Mouse (Mus musculus) frontal cortex, postnatal 14 days (tissue): Measurements from ENCODE around the gene Thpo.
A peak's percentile ranks its signal among the peaks of the same experiment; 100 is the strongest.

Source experiments
- DNase-seq, 2 experiments: peaks; one replicate each; pipeline ENCODE4 v3.0.0; 2022; ENCODE audit warnings: low spot score in 2 of 2

Thpo gene

DNA sequence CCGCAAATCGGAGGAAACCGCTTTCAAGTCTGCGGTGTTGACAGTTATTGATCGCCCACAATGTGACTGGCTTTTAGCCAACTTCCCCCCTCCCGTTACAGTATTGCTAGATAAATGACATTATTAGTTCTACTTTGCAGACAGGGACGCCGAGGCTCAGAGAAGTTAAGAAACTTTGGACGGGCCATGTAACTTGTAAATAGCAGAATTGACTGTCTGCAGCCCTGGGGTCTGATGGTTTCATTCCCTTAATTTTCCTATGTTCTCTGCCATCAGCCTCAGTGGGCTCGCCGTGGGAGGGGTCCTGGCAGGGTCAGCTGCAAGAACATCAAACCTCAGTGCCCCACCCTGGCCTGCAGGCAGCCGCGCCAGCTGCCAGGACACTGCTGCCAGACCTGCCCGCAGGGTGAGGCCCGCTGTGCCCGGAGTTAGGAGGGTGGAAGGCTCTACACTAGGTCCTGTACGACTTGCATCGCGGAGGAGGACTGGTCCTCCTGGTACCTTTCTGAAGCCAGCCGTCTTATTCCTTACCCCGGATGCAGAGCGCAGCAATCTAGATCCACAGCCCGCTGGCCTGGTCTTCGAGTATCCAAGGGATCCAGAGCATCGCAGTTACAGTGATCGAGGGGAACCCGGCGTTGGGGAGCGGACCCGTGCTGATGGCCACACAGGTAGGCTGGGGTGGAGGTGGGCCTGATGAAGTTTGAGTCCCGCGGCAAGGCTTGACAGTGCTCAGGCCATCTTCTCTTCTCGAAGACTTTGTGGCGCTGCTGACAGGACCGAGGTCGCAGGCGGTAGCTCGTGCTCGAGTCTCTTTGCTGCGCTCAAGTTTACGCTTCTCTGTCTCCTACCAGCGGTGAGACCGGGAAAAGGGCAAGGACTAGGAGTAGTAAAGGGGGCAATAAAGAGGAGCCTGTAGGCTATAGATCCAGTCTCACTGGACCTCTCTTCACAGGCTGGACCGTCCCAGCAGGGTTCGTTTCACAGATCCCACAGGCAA is at the start of gene Thpo:
Thpo (minus strand) TSS at position 781 of the 1,000 bp plus-strand sequence.
- DNase-seq: no peak

- DNase-seq: no peak
Observed at GRCm38 (mm10) chr16:20783891-20784290, 49.6 kb upstream of the Thpo start.

DNA sequence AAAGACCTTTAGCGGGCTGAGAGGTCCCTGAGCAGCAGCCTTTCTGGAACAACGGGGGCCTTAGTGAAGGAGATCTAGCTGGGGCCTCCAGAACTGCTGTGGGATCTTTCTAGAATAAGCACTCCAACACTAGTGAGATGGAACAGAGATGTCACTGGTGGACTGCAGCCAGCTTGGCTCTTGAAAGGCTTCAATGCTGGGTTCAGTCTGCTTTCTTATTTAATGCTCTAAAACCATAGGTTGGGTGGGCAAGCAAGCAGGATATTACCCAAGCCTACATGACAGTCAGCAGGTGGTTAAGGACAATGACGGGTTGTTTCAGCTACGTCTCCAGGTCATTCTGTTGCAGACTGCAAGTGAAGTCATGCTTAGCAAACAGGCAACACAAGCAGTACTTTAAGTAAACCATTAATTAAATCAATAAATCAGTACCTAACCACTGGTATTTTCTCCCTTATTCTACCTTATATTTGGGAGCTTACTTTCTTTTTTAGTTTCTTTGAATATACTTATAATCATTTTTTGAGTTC is 46.9 kb upstream of the Thpo start:
- DNase-seq: no peak

- DNase-seq: no peak
Observed at GRCm38 (mm10) chr16:20779846-20780245, 45.5 kb upstream of the Thpo start.

DNA sequence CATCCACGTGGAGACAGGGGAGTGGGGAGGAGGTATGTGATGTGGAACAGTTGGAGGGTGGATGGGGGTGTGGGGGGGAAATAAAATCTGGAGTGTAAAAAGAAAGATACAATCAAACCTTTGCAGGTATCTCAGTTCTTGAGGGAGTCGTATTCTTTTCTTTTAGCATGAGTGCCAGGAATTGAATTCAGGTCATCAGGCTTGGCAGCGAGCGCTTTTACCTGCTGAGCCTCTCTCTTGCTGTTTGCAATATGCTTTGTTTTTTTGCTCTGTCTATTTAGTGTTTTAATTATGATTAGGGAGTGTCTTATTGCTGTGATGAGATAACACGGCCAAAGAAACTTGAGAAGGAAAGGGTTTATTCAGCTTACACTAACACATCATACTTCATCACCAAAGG is 40.7 kb upstream of the Thpo start:
- no peak for DNase-seq

DNA sequence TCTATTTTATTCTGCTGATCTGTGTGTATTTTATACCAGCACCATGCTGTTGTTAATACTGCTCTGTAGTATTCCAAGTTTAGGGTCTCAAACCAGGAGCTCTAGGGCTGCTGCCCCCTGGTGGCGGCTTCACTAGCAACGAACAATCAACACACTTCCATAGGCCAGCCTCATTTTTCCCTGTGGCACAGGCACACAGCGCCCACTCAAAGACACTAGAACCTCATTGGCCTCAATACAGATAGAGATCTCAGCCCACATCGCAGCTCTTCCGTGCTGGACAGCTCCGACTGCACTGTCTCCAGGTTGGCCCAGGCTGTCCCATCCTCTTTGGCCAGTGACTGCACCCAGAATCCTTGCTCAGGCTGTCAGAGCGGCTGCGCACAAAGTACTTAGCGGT is 30.9 kb upstream of the Thpo start:
- no peak for DNase-seq

GRCm38 (mm10) chr16:20761681-20762080 is 27.4 kb upstream of the Thpo start:
- DNase-seq: no peak

GRCm38 (mm10) chr16:20757385-20757784 is 23.1 kb upstream of the Thpo start:
- DNase-seq: no peak

- no peak for DNase-seq
Observed at GRCm38 (mm10) chr16:20756052-20756451, 21.7 kb upstream of the Thpo start.

- no peak for DNase-seq
Observed at GRCm38 (mm10) chr16:20750518-20750917, 16.2 kb upstream of the Thpo start.

- peak; percentile 55 to 60 for DNase-seq
Observed at GRCm38 (mm10) chr16:20746641-20747040, 12.3 kb upstream of the Thpo start.

GRCm38 (mm10) chr16:20739845-20740244 is 5.5 kb upstream of the Thpo start:
- DNase-seq: no peak

DNA sequence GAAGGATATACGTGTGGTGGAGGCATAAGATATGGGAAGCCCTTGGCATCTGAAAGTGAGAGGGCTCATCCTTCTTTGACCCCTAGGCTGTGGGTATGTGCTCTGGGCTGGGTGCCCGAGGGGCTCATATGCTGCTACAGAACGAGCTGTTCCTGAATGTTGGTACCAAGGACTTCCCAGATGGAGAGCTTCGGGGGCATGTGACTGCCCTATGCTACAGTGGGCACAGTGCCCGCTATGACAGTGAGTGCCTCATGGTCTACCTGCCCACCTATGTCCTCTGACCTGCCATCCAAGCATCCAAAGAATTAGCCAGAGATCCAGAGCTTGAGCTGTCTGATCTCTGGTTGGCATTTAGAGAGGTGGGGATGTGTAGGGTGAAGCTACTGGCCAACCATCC is 2.5 kb upstream of the Thpo start:
- DNase-seq: no peak

GRCm38 (mm10) chr16:20736168-20736567 is 1.9 kb upstream of the Thpo start:
- DNase-seq: no peak

DNA sequence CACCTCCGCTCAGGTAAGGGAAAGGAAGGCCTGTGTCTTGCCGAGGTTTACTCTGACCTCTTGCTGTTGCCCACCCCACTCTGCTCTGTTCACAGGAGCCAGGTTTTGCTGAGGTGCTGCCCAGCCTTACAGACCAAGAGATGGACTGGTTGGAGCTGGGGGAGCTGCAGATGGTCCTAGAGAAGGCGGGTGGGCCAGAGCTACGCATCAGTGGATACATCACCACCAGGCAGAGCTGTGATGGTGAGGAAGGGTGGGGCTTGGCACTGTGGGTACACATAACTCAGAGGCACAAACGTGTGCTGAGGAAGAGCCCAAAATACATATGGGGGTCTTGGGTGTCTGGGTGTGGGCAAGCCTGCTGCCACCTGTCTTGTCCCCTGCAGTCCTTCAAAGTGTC is 1.3 kb upstream of the Thpo start:
- DNase-seq: no peak

GRCm38 (mm10) chr16:20732925-20733730 is 1.2 kb downstream of the Thpo start, which contains the start of gene Chrd:
Chrd (plus strand) TSS chr16:20733127.
- peak in 1 of 2 experiments; percentile 43 for DNase-seq

DNA sequence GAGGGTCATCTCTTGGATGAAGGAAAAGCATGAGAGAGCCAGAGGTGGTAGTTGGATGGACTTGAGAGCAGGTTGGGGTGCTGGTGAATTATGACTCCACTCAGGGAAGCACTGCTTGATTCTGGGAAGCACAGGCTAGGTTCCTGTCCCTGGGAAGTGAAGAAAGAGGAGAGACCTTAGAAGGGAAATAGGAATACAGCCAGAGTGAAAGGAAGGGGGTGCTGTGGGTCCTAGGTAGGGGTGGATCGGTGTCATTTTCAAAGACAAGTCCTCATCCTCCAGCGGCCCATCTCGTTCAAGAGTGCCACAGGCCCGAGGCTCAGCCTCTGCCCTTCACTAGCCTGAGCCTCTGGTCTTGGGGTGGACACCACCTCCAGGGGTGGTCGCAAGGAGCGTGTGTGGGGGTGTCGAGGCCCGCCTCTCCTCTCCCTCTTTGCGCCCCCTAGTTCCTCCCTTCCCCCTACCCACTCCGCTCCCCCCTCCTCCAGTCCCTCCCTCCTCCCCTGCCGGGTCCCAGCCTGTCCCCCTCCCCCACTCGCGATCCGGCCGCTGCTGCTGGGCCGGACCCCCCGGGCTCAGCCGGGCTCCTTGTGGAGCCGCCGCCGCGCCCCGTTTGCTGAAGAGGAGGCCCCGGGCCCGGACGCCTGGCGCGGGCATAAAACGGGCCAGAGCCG is 1.9 kb downstream of the Thpo start:
- peak in 1 of 2 experiments; percentile 14 for DNase-seq

GRCm38 (mm10) chr16:20731688-20732087 is 2.6 kb downstream of the Thpo start:
- no peak for DNase-seq

DNA sequence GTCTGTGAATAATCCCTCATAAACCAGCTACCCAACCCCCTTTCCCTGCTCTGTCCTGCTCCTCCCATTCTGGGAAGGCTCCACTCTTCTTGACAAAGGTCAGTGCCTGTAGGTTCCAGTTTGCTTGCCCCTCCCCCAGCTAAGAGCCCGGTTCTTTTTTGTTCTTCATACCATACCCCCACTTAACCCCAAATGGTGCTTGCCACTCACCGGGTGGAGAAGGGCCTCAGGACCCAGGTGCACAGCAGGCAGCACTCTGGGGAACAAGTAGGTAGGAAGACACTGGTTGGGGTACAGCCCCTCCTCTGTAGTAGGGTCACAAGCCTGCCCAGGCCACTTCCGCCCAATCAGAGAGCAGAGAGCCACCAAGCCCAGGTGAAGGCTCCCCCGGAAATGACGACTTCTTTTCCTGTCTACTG is 4.0 kb downstream of the Thpo start:
- no peak for DNase-seq

- DNase-seq: no peak
Observed at GRCm38 (mm10) chr16:20726384-20726783, 7.9 kb downstream of the Thpo start.

DNA sequence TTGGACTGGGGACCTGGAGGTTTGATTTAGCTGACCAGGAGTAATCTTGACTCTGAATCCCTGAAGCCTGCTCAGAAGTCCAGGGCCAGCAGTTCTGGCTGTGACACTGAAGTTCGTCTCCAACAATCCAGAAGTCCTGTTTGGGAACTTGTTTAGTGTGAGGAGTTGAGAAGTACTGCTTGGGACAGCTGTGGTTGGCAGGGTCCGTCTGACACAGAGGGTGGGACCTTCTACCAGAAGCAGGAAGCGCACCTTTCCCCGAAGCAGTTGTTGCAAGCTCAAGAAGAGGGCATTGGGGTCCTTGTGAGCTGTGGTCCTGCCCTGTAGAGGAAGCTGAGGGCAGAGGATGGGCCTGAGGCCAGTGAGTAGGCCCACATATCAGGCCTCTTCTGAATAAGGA is 8.6 kb downstream of the Thpo start:
- no peak for DNase-seq

- no peak for DNase-seq
Observed at GRCm38 (mm10) chr16:20725321-20725720, 9.0 kb downstream of the Thpo start.
